Mouse (Mus musculus): ENCODE results near the gene Gm21915. TPM values are rescaled to one million over a fixed set of nuclear protein-coding genes. Genes with fewer than 3 reads are reported as not detected.
A peak's percentile ranks its signal among the peaks of the same experiment; 100 is the strongest.

The Gm21915 gene
- polyA plus RNA-seq, 1 experiment from 2014 or later = not detected

GRCm38 (mm10) chr9:40638394-40639049, 31.9 kb upstream of the Gm21915 start:
- Histone ChIP-seq H3K36me3 (replicated peaks; ENCODE audit: insufficient read depth, low read length) (no peaks in the 10 kb centered on the region), H3K9me3 (ENCODE audit: low read length) (no peaks in the 10 kb centered on the region), H3K27ac (ENCODE audit: low read depth) (peak overlapping the region; percentile 40; the same call in 1 of the 2 replicates), H3K9ac (replicated peaks) (peak overlapping the region; percentile 72), H3K4me1 (ENCODE audit: insufficient read depth) (peaks cover 25% of the 10 kb centered on the region), H3K4me3 (ENCODE audit: low read depth, low read length) (peak overlapping the region; percentile 47), H3K27me3 (ENCODE audit: insufficient read depth, low read length) (no peaks in the 10 kb centered on the region), H3K4me2 (ENCODE audit: low read depth, low read length) (peak overlapping the region; percentile 80)
- 5% methylated on average over 14 of the region's 14 CpGs for WGBS (ENCODE audit: insufficient replicate concordance)
- DNase-seq (peak; percentile 40), ATAC-seq (peak; percentile 70)
- TF ChIP-seq EP300 (IDR thresholded peaks at IDR 0.05; ENCODE audit: low read depth) = no peak
- TF ChIP-seq CTCF (IDR thresholded peaks at IDR 0.05; ENCODE audit: low read depth) = no peak

DNA sequence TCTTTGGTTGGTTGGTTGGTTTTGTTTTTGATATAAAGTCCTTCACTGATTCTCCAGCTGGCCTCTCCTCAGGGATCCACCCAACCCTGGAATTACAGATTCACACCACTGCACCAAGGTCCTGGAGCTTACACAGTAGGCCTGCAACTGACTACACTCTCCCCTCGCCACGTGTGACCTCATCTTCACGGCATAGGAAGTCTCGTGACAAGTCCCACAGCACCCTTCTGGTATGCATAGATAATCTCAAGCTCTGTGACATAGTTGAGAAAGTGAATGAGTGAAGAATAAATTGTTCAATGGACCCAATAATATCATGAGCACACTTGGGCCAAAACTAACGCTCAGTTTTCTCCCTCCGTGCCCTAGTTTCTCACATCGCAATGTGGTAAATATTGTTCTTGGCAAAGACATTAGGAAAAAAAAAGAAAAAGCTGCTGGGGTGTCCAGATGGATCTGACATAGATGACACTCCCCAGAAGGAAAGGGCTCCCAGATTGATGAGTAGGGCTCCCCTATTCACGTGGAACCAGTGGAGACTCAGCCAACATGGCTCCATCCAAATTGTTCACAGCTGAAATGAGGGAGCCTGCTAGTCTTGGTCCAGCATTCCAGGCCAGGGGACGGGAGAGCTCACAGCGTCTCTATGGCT, 30.8 kb upstream of the Gm21915 start:
- no peak for TF ChIP-seq CTCF (IDR thresholded peaks at IDR 0.05; ENCODE audit: low read depth)
- TF ChIP-seq EP300 (IDR thresholded peaks at IDR 0.05; ENCODE audit: low read depth) = no peak
- no peak overlapping the region for H3K9ac ChIP-seq (replicated peaks)
- no peak for ATAC-seq
- H3K36me3 ChIP-seq (replicated peaks; ENCODE audit: insufficient read depth, low read length) = no peaks in the 10 kb centered on the region
- no peaks in the 10 kb centered on the region for H3K27me3 ChIP-seq (ENCODE audit: insufficient read depth, low read length)
- whole genome bisulfite sequencing (ENCODE audit: insufficient replicate concordance) = 67% methylated on average over 10 of the region's 10 CpGs
- H3K4me1 ChIP-seq (ENCODE audit: insufficient read depth) = peaks cover 25% of the 10 kb centered on the region
- H3K4me2 ChIP-seq (ENCODE audit: low read depth, low read length) = no peak overlapping the region
- peak overlapping the region; percentile 24; the same call in 1 of the 2 replicates for H3K27ac ChIP-seq (ENCODE audit: low read depth)
- no peaks in the 10 kb centered on the region for H3K9me3 ChIP-seq (ENCODE audit: low read length)
- H3K4me3 ChIP-seq (ENCODE audit: low read depth, low read length) = no peak overlapping the region
- no peak for DNase-seq

DNA sequence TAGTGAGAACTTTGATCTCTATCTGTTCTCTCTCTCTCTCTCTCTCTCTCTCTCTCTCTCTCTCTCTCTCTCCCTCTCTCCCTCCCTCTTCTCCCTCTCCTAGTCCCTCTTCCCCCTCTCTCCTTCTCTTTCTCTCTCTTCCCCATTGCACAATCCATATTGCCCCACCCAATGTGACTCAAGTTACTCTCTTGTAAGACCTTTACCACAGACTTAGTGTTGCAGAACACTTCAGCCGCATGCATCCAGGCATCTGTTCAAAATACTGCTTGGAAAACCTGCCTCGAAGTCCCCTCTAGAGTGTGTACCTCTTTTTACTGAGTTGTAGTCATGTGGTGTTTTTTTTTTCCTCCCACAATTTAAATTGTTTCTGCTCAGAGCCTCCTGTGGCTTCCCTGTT, 29.1 kb upstream of the Gm21915 start:
- Histone ChIP-seq H3K27ac (ENCODE audit: low read depth) (no peak overlapping the region), H3K9me3 (ENCODE audit: low read length) (no peaks in the 10 kb centered on the region), H3K4me3 (ENCODE audit: low read depth, low read length) (no peak overlapping the region), H3K4me2 (ENCODE audit: low read depth, low read length) (no peak overlapping the region), H3K9ac (replicated peaks) (no peak overlapping the region), H3K27me3 (ENCODE audit: insufficient read depth, low read length) (no peaks in the 10 kb centered on the region), H3K36me3 (replicated peaks; ENCODE audit: insufficient read depth, low read length) (no peaks in the 10 kb centered on the region), H3K4me1 (ENCODE audit: insufficient read depth) (peaks cover 25% of the 10 kb centered on the region)
- ATAC-seq = no peak
- 66% methylated on average over 2 of the region's 2 CpGs for WGBS (ENCODE audit: insufficient replicate concordance)
- TF ChIP-seq EP300 (IDR thresholded peaks at IDR 0.05; ENCODE audit: low read depth) = no peak
- TF ChIP-seq CTCF (IDR thresholded peaks at IDR 0.05; ENCODE audit: low read depth) = no peak
- no peak for DNase-seq

- ATAC-seq (peak; percentile 38), DNase-seq (no peak)
- no peak overlapping the region for H3K4me3 ChIP-seq (ENCODE audit: low read depth, low read length)
- H3K9me3 ChIP-seq (ENCODE audit: low read length) = no peaks in the 10 kb centered on the region
- WGBS (ENCODE audit: insufficient replicate concordance) = 20% methylated on average over 16 of the region's 16 CpGs
- no peaks in the 10 kb centered on the region for H3K27me3 ChIP-seq (ENCODE audit: insufficient read depth, low read length)
- H3K27ac ChIP-seq (ENCODE audit: low read depth) = 0 out of 2 replicates have a peak overlapping the region, but pooled peaks have one; percentile 30
- no peak overlapping the region; the same call in 1 of the 2 replicates for H3K4me2 ChIP-seq (ENCODE audit: low read depth, low read length)
- no peaks in the 10 kb centered on the region for H3K36me3 ChIP-seq (replicated peaks; ENCODE audit: insufficient read depth, low read length)
- peak overlapping the region; percentile 26; the same call in 1 of the 2 replicates for H3K9ac ChIP-seq (replicated peaks)
- peaks cover 25% of the 10 kb centered on the region for H3K4me1 ChIP-seq (ENCODE audit: insufficient read depth)
- TF ChIP-seq EP300 (IDR thresholded peaks at IDR 0.05; ENCODE audit: low read depth) = no peak
- TF ChIP-seq CTCF (IDR thresholded peaks at IDR 0.05; ENCODE audit: low read depth) = no peak
Measured at GRCm38 (mm10) chr9:40642470-40643220, 27.8 kb upstream of the Gm21915 start.

DNA sequence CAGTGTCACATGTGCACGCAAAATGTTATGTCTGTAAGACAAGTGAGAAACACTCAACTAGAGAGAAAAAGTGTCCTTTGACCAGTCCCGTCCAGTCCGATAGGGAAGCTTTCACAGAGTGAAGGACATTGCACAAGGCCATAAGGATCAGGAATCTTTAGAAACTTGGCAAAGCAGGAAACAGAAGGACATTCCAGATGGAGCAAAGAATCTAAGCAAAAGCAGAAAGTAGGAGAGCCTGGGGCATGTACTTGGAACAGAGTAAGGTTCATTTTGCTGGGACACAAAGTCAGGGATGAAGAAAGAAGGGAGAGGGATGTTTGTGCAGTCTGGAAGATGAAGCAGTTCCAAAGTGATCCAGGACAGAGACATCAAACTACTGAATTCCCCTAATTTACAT, 21.0 kb upstream of the Gm21915 start:
- Histone ChIP-seq H3K4me3 (ENCODE audit: low read depth, low read length) (no peak overlapping the region), H3K36me3 (replicated peaks; ENCODE audit: insufficient read depth, low read length) (no peaks in the 10 kb centered on the region), H3K4me1 (ENCODE audit: insufficient read depth) (peaks cover 4% of the 10 kb centered on the region; the same call in 1 of the 2 replicates), H3K4me2 (ENCODE audit: low read depth, low read length) (no peak overlapping the region), H3K27ac (ENCODE audit: low read depth) (no peak overlapping the region), H3K9me3 (ENCODE audit: low read length) (no peaks in the 10 kb centered on the region), H3K9ac (replicated peaks) (no peak overlapping the region), H3K27me3 (ENCODE audit: insufficient read depth, low read length) (no peaks in the 10 kb centered on the region)
- no peak for TF ChIP-seq CTCF (IDR thresholded peaks at IDR 0.05; ENCODE audit: low read depth)
- no peak for TF ChIP-seq EP300 (IDR thresholded peaks at IDR 0.05; ENCODE audit: low read depth)
- ATAC-seq (no peak), DNase-seq (no peak)
- 81% methylated on average over 3 of the region's 3 CpGs for WGBS (ENCODE audit: insufficient replicate concordance)

GRCm38 (mm10) chr9:40649983-40650382, 20.4 kb upstream of the Gm21915 start:
- no peaks in the 10 kb centered on the region for H3K9me3 ChIP-seq (ENCODE audit: low read length)
- no peak for TF ChIP-seq CTCF (IDR thresholded peaks at IDR 0.05; ENCODE audit: low read depth)
- TF ChIP-seq EP300 (IDR thresholded peaks at IDR 0.05; ENCODE audit: low read depth) = no peak
- peaks cover 4% of the 10 kb centered on the region; the same call in 1 of the 2 replicates for H3K4me1 ChIP-seq (ENCODE audit: insufficient read depth)
- H3K36me3 ChIP-seq (replicated peaks; ENCODE audit: insufficient read depth, low read length) = no peaks in the 10 kb centered on the region
- 67% methylated on average over 6 of the region's 6 CpGs for WGBS (ENCODE audit: insufficient replicate concordance)
- ATAC-seq = no peak
- no peak overlapping the region for H3K27ac ChIP-seq (ENCODE audit: low read depth)
- H3K4me2 ChIP-seq (ENCODE audit: low read depth, low read length) = no peak overlapping the region
- H3K4me3 ChIP-seq (ENCODE audit: low read depth, low read length) = no peak overlapping the region
- DNase-seq = no peak
- H3K27me3 ChIP-seq (ENCODE audit: insufficient read depth, low read length) = no peaks in the 10 kb centered on the region
- no peak overlapping the region for H3K9ac ChIP-seq (replicated peaks)
